8 mouse cellular contexts compared by ENCODE assay signal in genomic region chr3:65659620-65659932, GRCm38 (mm10). TPM values are rescaled to one million over a fixed set of nuclear protein-coding genes. Genes with fewer than 3 reads are reported as not detected.
A peak's percentile ranks its signal among the peaks of the same experiment; 100 is the strongest.
DNase-seq lines count a peak whose midpoint lies in the region; ATAC-seq and TF ChIP-seq lines count a peak whose summit lies in the region.

No protein-coding gene starts in this region.

- no peak; the same call in 1 of the 2 replicates for ATAC-seq in hindbrain, embryonic 13.5 days (ENCODE audit: low FRiP score)
- 0 out of 2 replicates have a peak, but pooled peaks have one; percentile 3 for ATAC-seq in midbrain, embryonic 12.5 days (ENCODE audit: low FRiP score, low read depth)
- no peak for ATAC-seq in monocyte, adult 5-6 weeks (replicated peaks; ENCODE audit: insufficient number of reproducible peaks, low FRiP score, low TSS enrichment, poor library complexity, severe bottlenecking)

- no peak for TF ChIP-seq POLR2A in kidney, adult 2 months (IDR thresholded peaks at IDR 0.05; ENCODE audit: low read depth, low read length)

- H3K36me3 ChIP-seq in kidney, adult 2 months (ENCODE audit: control insufficient read depth, insufficient read depth, low read length), result no peaks in the 10 kb centered on the region
- no peaks in the 10 kb centered on the region for H3K36me3 ChIP-seq in hindbrain, embryonic 13.5 days
- no peaks in the 10 kb centered on the region for H3K36me3 ChIP-seq in midbrain, embryonic 12.5 days

- H3K27me3 ChIP-seq in kidney, adult 2 months (replicated peaks; ENCODE audit: control insufficient read depth, insufficient read depth, low read length), result no peaks in the 10 kb centered on the region
- H3K27me3 ChIP-seq in hindbrain, embryonic 13.5 days, result peaks cover 11% of the 10 kb centered on the region; the same call in 1 of the 2 replicates
- H3K27me3 ChIP-seq in midbrain, embryonic 12.5 days, result peaks cover 46% of the 10 kb centered on the region

- no peak for DNase-seq in kidney, adult 2 months
- no peak for DNase-seq in kidney, postnatal 10 days
- DNase-seq in brain, adult 2 months (ENCODE audit: low read depth, low spot score), result peak; percentile 53
- DNase-seq in layer of hippocampus, adult 9-10 months (ENCODE audit: low spot score), result no peak
- DNase-seq in adrenal gland, postnatal 25 days, result no peak

- peak overlapping the region; percentile 79 for H3K9ac ChIP-seq in hindbrain, embryonic 13.5 days
- H3K9ac ChIP-seq in midbrain, embryonic 12.5 days (replicated peaks), result peak overlapping the region; percentile 68

- H3K4me1 ChIP-seq in kidney, adult 2 months (ENCODE audit: control insufficient read depth, insufficient read depth, low read length), result peaks cover 2% of the 10 kb centered on the region; the same call in 1 of the 2 replicates
- peaks cover 26% of the 10 kb centered on the region for H3K4me1 ChIP-seq in hindbrain, embryonic 13.5 days (replicated peaks)
- H3K4me1 ChIP-seq in midbrain, embryonic 12.5 days, result peaks cover 29% of the 10 kb centered on the region

- H3K27ac ChIP-seq in kidney, adult 2 months (ENCODE audit: insufficient read depth, low read depth, low read length), result peak overlapping the region; percentile 57
- peak overlapping the region; percentile 72; the same call in 1 of the 2 replicates for H3K27ac ChIP-seq in hindbrain, embryonic 13.5 days
- peak overlapping the region; percentile 64; the same call in 1 of the 2 replicates for H3K27ac ChIP-seq in midbrain, embryonic 12.5 days (replicated peaks)

- WGBS in kidney, adult 2 months, result 3% methylated on average over 9 of the region's 9 CpGs
- WGBS in hindbrain, embryonic 13.5 days, result 1% methylated on average over 9 of the region's 9 CpGs
- WGBS in midbrain, embryonic 12.5 days, result under 1% methylated on average over 9 of the region's 9 CpGs

- H3K4me3 ChIP-seq in kidney, adult 2 months (ENCODE audit: insufficient read depth, low read depth, low read length), result peak overlapping the region; percentile 69
- H3K4me3 ChIP-seq in hindbrain, embryonic 13.5 days, result peak overlapping the region; percentile 65
- H3K4me3 ChIP-seq in midbrain, embryonic 12.5 days, result peak overlapping the region; percentile 58

- no peaks in the 10 kb centered on the region for H3K9me3 ChIP-seq in hindbrain, embryonic 13.5 days
- H3K9me3 ChIP-seq in midbrain, embryonic 12.5 days, result no peaks in the 10 kb centered on the region

- TF ChIP-seq CTCF in kidney, adult 2 months (conservative IDR thresholded peaks at IDR 0.05; ENCODE audit: insufficient read depth, insufficient read length, low read depth, low read length), result no peak

- peak overlapping the region; percentile 99 for H3K4me2 ChIP-seq in hindbrain, embryonic 13.5 days
- peak overlapping the region; percentile 99 for H3K4me2 ChIP-seq in midbrain, embryonic 12.5 days (replicated peaks)

RNA-seq across cellular contexts. Expression of gene Lekr1, which starts 6.5 kb away (rescaled TPM):
- polyA plus RNA-seq in kidney, adult 2 months (2012; rRNA removed), result 1.1 and 1.7 TPM in 2 replicates
- polyA plus RNA-seq in hindbrain, embryonic 13.5 days (2015; fragmentation: Nextera tagmentation; extraction: Ambion mirVana), result 6.7 and 8.6 TPM in 2 replicates
- 4.6 and 6.7 TPM in 2 replicates for polyA plus RNA-seq in midbrain, embryonic 12.5 days (2016; fragmentation: Nextera tagmentation; extraction: Ambion mirVana)
- total RNA-seq in monocyte, adult 5-6 weeks (2017), result 0.21 to 2.9 TPM in 2 of 3 replicates, not detected in the other
- total RNA-seq in adrenal gland, postnatal 25 days (2021), result 2.2 and 5.2 TPM in 2 replicates
